Mouse (Mus musculus): Measurements from ENCODE around the gene Ephb2. TPM values are rescaled to one million over a fixed set of nuclear protein-coding genes. Genes with fewer than 3 reads are reported as not detected.

Gene Ephb2
- polyA plus RNA-seq, 1 experiment from 2014 or later: 10.3 TPM

- ATAC-seq (ENCODE audit: low FRiP score, low read depth): peak; percentile 51; the same call in 1 of the 2 replicates
- Histone ChIP-seq H3K4me1 (peaks cover 41% of the 10 kb centered on the region), H3K36me3 (peaks cover 5% of the 10 kb centered on the region; the same call in 1 of the 2 replicates), H3K27me3 (no peaks in the 10 kb centered on the region), H3K9ac (no peak overlapping the region), H3K9me3 (no peaks in the 10 kb centered on the region), H3K4me2 (replicated peaks) (no peak overlapping the region), H3K27ac (no peak overlapping the region), H3K4me3 (no peak overlapping the region)
- 62% methylated on average over 11 of the region's 11 CpGs for WGBS
Observed at GRCm38 (mm10) chr4:136793320-136793719, 42.5 kb downstream of the Ephb2 start.

- no peak overlapping the region for H3K27ac ChIP-seq
- H3K9me3 ChIP-seq: no peaks in the 10 kb centered on the region
Observed at GRCm38 (mm10) chr4:136789821-136790220, 46.0 kb downstream of the Ephb2 start.

GRCm38 (mm10) chr4:136787357-136787756 lies 48.4 kb downstream of the Ephb2 start:
- H3K4me3 ChIP-seq: no peak overlapping the region
- H3K4me1 ChIP-seq: peaks cover 49% of the 10 kb centered on the region
- no peak for ATAC-seq (ENCODE audit: low FRiP score, low read depth)
- no peaks in the 10 kb centered on the region for H3K9me3 ChIP-seq
- no peak overlapping the region for H3K27ac ChIP-seq
- H3K4me2 ChIP-seq (replicated peaks): no peak overlapping the region
- H3K36me3 ChIP-seq: peaks cover 5% of the 10 kb centered on the region; the same call in 1 of the 2 replicates
- H3K9ac ChIP-seq: no peak overlapping the region
- WGBS: 53% methylated on average over 4 of the region's 4 CpGs
- no peaks in the 10 kb centered on the region for H3K27me3 ChIP-seq

More at GRCm38 (mm10) chr4:136789821-136790220, 46.0 kb downstream of the Ephb2 start:
- H3K4me1 ChIP-seq: peaks cover 49% of the 10 kb centered on the region
- no peak overlapping the region for H3K4me3 ChIP-seq
- ATAC-seq (ENCODE audit: low FRiP score, low read depth): no peak
- no peak overlapping the region; the same call in 1 of the 2 replicates for H3K9ac ChIP-seq
- WGBS: 65% methylated on average over 6 of the region's 6 CpGs
- peaks cover 5% of the 10 kb centered on the region; the same call in 1 of the 2 replicates for H3K36me3 ChIP-seq
- H3K4me2 ChIP-seq (replicated peaks): no peak overlapping the region
- no peaks in the 10 kb centered on the region for H3K27me3 ChIP-seq

- no peaks in the 10 kb centered on the region for H3K27me3 ChIP-seq
- H3K9ac ChIP-seq: no peak overlapping the region
- peaks cover 56% of the 10 kb centered on the region for H3K4me1 ChIP-seq
- no peak overlapping the region for H3K27ac ChIP-seq
- ATAC-seq (ENCODE audit: low FRiP score, low read depth): no peak
- WGBS: 25% methylated on average over 26 of the region's 26 CpGs
- no peaks in the 10 kb centered on the region for H3K9me3 ChIP-seq
- H3K4me2 ChIP-seq (replicated peaks): no peak overlapping the region
- H3K4me3 ChIP-seq: no peak overlapping the region
- H3K36me3 ChIP-seq: peaks cover 5% of the 10 kb centered on the region; the same call in 1 of the 2 replicates
Observed at GRCm38 (mm10) chr4:136786453-136787276, 49.1 kb downstream of the Ephb2 start.

- H3K4me1 ChIP-seq: peaks cover 78% of the 10 kb centered on the region
- peak; percentile 49 for ATAC-seq (ENCODE audit: low FRiP score, low read depth)
Observed at GRCm38 (mm10) chr4:136783552-136784150, 52.1 kb downstream of the Ephb2 start.

GRCm38 (mm10) chr4:136782579-136782925 lies 53.2 kb downstream of the Ephb2 start:
- no peak for ATAC-seq (ENCODE audit: low FRiP score, low read depth)
- Histone ChIP-seq H3K4me2 (replicated peaks) (no peak overlapping the region), H3K9me3 (no peaks in the 10 kb centered on the region), H3K36me3 (no peaks in the 10 kb centered on the region), H3K9ac (peak overlapping the region; percentile 13; the same call in 1 of the 2 replicates), H3K27me3 (no peaks in the 10 kb centered on the region), H3K4me3 (no peak overlapping the region), H3K4me1 (peaks cover 83% of the 10 kb centered on the region), H3K27ac (no peak overlapping the region)
- 91% methylated on average over 1 of the region's 1 CpGs for WGBS

More at GRCm38 (mm10) chr4:136783552-136784150, 52.1 kb downstream of the Ephb2 start:
- Histone ChIP-seq H3K4me2 (replicated peaks) (peak overlapping the region; percentile 21), H3K36me3 (no peaks in the 10 kb centered on the region), H3K4me3 (no peak overlapping the region), H3K27me3 (no peaks in the 10 kb centered on the region), H3K9me3 (no peaks in the 10 kb centered on the region), H3K27ac (peak overlapping the region; percentile 59; the same call in 1 of the 2 replicates), H3K9ac (peak overlapping the region; percentile 40; the same call in 1 of the 2 replicates)
- 18% methylated on average over 22 of the region's 22 CpGs for WGBS

GRCm38 (mm10) chr4:136781868-136782578 lies 53.8 kb downstream of the Ephb2 start:
- WGBS: 80% methylated on average over 13 of the region's 13 CpGs
- Histone ChIP-seq H3K4me3 (no peak overlapping the region), H3K36me3 (no peaks in the 10 kb centered on the region), H3K4me1 (peaks cover 82% of the 10 kb centered on the region), H3K9me3 (no peaks in the 10 kb centered on the region), H3K4me2 (replicated peaks) (no peak overlapping the region), H3K9ac (peak overlapping the region; percentile 13; the same call in 1 of the 2 replicates), H3K27ac (peak overlapping the region; percentile 33; the same call in 1 of the 2 replicates), H3K27me3 (no peaks in the 10 kb centered on the region)
- no peak for ATAC-seq (ENCODE audit: low FRiP score, low read depth)

GRCm38 (mm10) chr4:136780201-136780895 lies 55.4 kb downstream of the Ephb2 start:
- Histone ChIP-seq H3K4me3 (no peak overlapping the region), H3K36me3 (no peaks in the 10 kb centered on the region), H3K27me3 (no peaks in the 10 kb centered on the region), H3K4me2 (replicated peaks) (peak overlapping the region; percentile 21), H3K27ac (peak overlapping the region; percentile 69), H3K9ac (0 out of 2 replicates have a peak overlapping the region, but pooled peaks have one; percentile 43), H3K9me3 (no peaks in the 10 kb centered on the region), H3K4me1 (peaks cover 79% of the 10 kb centered on the region)
- peak; percentile 46; the same call in 1 of the 2 replicates for ATAC-seq (ENCODE audit: low FRiP score, low read depth)
- 35% methylated on average over 20 of the region's 20 CpGs for WGBS

GRCm38 (mm10) chr4:136779156-136779555 lies 56.6 kb downstream of the Ephb2 start:
- H3K4me3 ChIP-seq: no peak overlapping the region
- ATAC-seq (ENCODE audit: low FRiP score, low read depth): no peak
- peaks cover 80% of the 10 kb centered on the region for H3K4me1 ChIP-seq
- H3K27me3 ChIP-seq: no peaks in the 10 kb centered on the region
- WGBS: 79% methylated on average over 11 of the region's 11 CpGs
- no peaks in the 10 kb centered on the region for H3K9me3 ChIP-seq
- no peaks in the 10 kb centered on the region for H3K36me3 ChIP-seq
- no peak overlapping the region for H3K27ac ChIP-seq
- no peak overlapping the region for H3K9ac ChIP-seq
- no peak overlapping the region for H3K4me2 ChIP-seq (replicated peaks)

- Histone ChIP-seq H3K4me2 (replicated peaks) (peak overlapping the region; percentile 34), H3K27me3 (no peaks in the 10 kb centered on the region)
- WGBS: 13% methylated on average over 9 of the region's 9 CpGs
Observed at GRCm38 (mm10) chr4:136776471-136776892, 59.3 kb downstream of the Ephb2 start.

GRCm38 (mm10) chr4:136775903-136776302 lies 59.9 kb downstream of the Ephb2 start:
- H3K27ac ChIP-seq: no peak overlapping the region
- no peak for ATAC-seq (ENCODE audit: low FRiP score, low read depth)
- H3K9me3 ChIP-seq: no peaks in the 10 kb centered on the region
- H3K36me3 ChIP-seq: peaks cover 7% of the 10 kb centered on the region
- no peak overlapping the region for H3K4me3 ChIP-seq
- H3K27me3 ChIP-seq: no peaks in the 10 kb centered on the region
- no peak overlapping the region for H3K4me2 ChIP-seq (replicated peaks)
- H3K9ac ChIP-seq: no peak overlapping the region
- WGBS: 87% methylated on average over 2 of the region's 2 CpGs
- peaks cover 57% of the 10 kb centered on the region for H3K4me1 ChIP-seq

More at GRCm38 (mm10) chr4:136776471-136776892, 59.3 kb downstream of the Ephb2 start:
- H3K9me3 ChIP-seq: no peaks in the 10 kb centered on the region
- ATAC-seq (ENCODE audit: low FRiP score, low read depth): 0 out of 2 replicates have a peak, but pooled peaks have one; percentile 42
- H3K9ac ChIP-seq: no peak overlapping the region; the same call in 1 of the 2 replicates
- H3K36me3 ChIP-seq: peaks cover under 1% of the 10 kb centered on the region
- H3K4me3 ChIP-seq: no peak overlapping the region
- peaks cover 63% of the 10 kb centered on the region for H3K4me1 ChIP-seq
- H3K27ac ChIP-seq: no peak overlapping the region

All from limb, embryonic 13.5 days (tissue).